Mouse (Mus musculus): Measurements from ENCODE around the gene Togaram1.
A peak's percentile ranks its signal among the peaks of the same experiment; 100 is the strongest.

Togaram1 gene

GRCm38 (mm10) chr12:64965124-64966026, at the start of gene Togaram1, which contains the start of gene Klhl28:
Gene Togaram1 (plus strand): TSS chr12:64965804.
Gene Klhl28 (minus strand): TSS chr12:64965534.
- peak; percentile 99 for DNase-seq (ENCODE audit: low spot score)

GRCm38 (mm10) chr12:64916735-64917134, 48.9 kb upstream of the Togaram1 start:
- no peak for DNase-seq (ENCODE audit: low spot score)

DNA sequence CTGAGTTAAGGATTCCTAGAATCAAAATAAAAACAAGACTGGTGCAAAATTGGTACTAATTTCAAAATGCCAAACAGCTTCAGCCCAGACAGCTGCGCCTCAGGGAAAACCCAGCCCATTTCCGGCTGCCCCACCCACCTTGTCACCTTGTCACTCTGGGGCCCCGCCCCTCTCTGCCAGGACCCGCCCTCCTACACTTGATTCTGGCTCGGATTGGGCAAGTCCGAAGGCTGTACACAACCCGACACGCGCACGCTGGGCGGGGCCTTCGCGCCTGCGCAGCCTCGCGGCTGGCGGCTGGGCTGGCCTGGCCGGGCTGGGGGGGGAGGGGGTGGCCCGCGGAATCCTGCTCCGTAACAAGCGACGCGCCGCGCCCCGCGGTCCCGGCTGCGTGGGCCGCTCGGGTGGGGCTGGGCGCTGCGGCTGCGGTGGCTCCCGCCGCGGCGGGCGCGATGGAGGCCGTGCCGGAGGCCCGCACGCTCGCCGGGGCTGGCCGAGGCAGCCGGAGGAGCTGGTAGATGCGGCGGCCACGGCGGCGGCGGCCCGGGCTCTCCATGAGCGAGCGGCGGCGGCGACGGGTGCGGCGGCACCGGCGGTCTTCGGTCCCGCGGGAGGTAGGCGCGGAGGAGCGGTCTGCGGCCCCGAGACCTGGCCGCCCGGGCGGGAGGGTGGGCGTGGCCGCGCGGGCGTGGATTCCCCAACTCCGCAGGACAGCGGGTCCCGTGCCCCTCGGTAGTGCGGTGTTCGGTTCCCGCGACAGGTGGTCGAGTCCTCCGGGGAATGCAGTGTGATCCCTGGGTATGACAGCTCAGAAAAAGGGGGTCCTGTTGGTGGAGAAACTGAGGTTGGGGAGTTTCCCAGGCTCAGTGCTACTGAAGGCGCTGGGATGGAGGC, 47.8 kb upstream of the Togaram1 start, which contains the start of gene Gm527:
Gene Gm527 (plus strand): TSS at position 329 of the 894 bp plus-strand sequence.
- DNase-seq (ENCODE audit: low spot score), result peak; percentile 95

DNA sequence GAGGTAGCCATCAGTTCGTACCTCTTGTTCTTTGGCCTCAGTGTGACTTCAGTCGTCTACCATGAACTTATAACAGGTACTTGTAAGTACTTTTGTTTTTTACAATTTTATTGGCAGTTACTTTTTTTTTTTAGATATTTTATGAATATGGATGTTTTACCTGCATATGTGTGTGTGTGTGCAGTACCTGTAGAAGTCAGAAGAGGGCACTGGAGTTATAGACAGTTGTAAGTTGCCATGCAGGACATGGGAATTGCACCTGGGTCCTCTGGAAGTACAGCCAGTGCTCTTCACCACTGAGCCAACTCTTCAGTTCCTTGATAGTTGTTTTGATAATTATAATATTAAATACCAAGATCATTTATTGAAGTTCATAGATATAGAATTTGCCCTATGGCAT, 28.1 kb upstream of the Togaram1 start:
- peak; percentile 7 for DNase-seq (ENCODE audit: low spot score)

- no peak for DNase-seq (ENCODE audit: low spot score)
Observed at GRCm38 (mm10) chr12:64964560-64964959, 1.0 kb upstream of the Togaram1 start.

DNA sequence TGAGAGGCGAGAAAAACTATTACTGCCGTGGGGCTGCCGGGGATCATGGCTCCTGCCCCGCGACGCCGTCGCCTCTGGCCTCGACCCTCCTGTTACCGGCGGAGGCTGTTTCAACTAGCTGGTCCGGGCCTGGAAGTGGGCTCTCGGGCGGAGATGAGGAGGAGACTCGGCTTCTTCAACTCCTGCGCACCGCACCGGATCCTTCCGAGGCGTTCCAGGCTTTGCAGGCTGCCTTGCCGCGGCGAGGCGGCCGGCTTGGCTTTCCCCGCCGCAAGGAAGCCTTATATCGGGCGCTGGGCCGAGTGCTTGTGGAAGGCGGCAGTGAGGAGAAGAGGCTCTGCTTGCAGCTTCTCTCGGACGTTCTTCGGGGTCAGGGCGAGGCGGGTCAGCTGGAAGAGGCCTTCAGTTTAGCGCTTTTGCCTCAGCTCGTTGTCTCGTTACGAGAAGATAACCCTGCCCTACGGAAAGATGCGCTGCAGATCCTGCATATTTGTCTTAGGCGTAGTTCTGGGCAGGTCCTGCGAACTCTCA, 562 bp downstream of the Togaram1 start:
- peak; percentile 35 for DNase-seq (ENCODE audit: low spot score)

GRCm38 (mm10) chr12:64966652-64967435, 1.2 kb downstream of the Togaram1 start:
- DNase-seq (ENCODE audit: low spot score), result peak; percentile 29

GRCm38 (mm10) chr12:64967470-64967869, 1.9 kb downstream of the Togaram1 start:
- DNase-seq (ENCODE audit: low spot score), result peak; percentile 34

DNA sequence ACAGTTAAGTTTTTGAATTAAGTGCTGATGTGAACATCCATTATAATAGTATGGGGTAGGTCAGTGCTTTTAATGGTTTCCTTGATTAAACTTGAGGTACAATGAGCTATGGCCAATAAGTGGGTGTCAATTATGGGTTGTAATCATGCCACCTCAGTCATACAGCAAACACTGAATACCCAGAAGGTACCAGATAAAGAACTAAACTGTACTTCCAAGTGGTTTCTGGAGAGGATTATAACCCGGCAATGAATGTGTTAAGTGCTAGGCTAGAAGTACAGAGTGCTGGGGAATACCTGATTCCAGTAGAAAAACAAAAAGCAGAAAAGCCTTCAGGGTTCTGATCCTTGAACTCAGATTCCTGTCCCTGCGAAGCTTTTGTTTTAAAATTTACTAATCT, 2.5 kb downstream of the Togaram1 start:
- peak; percentile 9 for DNase-seq (ENCODE audit: low spot score)

DNA sequence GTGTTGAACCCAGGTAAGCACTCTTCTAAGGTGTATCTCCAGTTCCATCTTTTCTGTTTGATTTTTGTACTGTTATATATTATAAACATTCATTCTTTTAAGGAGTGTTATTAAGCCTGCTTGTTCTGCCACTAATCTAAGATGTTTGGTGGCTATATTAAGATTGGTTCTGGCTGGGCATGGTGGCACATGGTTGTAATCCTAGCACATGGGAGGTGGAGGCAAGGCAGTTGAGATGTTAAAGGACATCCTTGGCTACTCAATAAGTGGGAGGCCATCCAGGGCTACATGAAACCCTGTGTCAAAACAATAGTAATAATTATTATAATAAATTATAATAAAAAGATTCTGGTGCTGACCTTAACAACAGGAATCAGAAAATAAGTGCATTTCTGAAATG, 5.8 kb downstream of the Togaram1 start:
- no peak for DNase-seq (ENCODE audit: low spot score)

GRCm38 (mm10) chr12:64972063-64972462, 6.5 kb downstream of the Togaram1 start:
- no peak for DNase-seq (ENCODE audit: low spot score)

GRCm38 (mm10) chr12:64975558-64975957, 10.0 kb downstream of the Togaram1 start:
- no peak for DNase-seq (ENCODE audit: low spot score)

DNA sequence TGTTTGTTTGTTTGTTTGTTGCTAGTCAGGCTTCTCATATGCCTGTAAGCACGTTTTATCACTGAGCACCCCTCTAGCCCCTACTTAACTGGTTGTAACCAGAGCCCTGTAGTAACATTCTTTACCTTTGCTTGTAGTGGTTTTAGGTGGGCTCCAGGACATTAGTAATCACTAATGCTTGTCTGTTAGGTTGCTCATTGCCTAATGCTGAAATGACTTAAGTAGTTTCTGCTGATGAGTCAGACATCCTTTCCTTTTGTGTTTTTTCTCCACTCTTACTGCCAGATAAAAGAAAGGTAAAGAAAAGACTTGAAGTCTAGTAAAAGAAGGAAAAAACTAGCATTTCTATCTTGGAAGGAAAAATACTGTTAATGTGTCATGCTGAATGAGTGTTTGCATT, 10.6 kb downstream of the Togaram1 start:
- no peak for DNase-seq (ENCODE audit: low spot score)

- DNase-seq (ENCODE audit: low spot score), result no peak
Observed at GRCm38 (mm10) chr12:64977518-64977917, 11.9 kb downstream of the Togaram1 start.

- DNase-seq (ENCODE audit: low spot score), result no peak
Observed at GRCm38 (mm10) chr12:65007725-65008124, 42.1 kb downstream of the Togaram1 start.

DNA sequence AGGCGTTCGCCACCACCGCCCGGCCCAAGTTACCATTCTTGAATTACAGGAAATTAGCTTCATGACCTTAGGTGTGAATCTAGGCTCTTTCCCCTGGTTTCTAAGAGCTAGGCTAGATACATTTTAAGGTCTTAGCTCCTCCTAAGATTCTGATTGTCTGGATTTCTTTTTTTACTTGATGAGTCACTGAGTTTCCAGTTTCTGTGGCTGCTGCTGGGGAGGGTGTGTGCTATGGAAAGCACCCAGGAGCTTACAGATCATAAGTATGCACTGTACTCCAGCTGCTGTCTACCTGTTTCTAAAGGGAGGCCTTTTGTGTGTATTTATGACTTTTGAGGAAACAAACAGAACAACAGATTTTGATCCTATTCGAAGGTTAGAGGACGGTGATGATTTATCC, 57.2 kb downstream of the Togaram1 start:
- no peak for DNase-seq (ENCODE audit: low spot score)

- DNase-seq (ENCODE audit: low spot score), result no peak
Observed at GRCm38 (mm10) chr12:65035839-65036189, 70.2 kb downstream of the Togaram1 start.

DNA sequence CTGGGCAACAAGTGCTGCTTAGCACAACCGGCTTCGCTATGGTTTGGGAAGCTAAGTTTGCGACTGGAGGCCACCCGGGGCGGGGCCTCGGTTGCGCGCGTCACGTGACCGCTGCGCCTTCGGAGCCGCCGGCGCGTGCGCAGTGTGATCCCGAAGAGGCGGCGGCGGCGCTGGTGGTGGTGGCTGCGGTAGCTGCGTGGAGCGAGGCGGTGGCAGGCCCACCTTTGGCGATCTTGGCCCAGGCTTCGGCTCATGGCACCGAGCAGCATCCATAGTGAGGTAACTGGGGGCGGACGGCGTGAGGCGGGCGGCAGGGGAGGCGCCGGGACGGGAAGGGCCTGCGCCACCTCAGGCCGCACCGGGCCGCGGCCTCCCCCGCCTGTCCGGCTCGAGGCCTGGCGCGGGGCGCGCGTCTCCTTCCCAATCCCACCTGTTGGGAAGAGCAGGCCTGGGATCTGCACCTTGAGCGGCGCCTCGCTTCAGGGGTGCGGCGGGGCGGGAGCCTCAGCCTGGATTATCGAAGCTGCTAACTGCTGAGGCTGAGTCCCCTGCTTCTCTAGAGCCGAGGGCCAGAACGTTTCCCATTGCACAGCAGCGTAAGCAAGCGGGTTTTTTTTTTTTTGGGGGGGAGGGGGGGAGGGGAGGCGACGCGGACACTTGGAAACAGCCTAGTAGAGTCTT, 70.7 kb downstream of the Togaram1 start, which contains the start of gene Prpf39:
Gene Prpf39 (plus strand): TSS at position 144 of the 681 bp plus-strand sequence.
- peak; percentile 95 for DNase-seq (ENCODE audit: low spot score)

- peak; percentile 29 for DNase-seq (ENCODE audit: low spot score)
Observed at GRCm38 (mm10) chr12:65036892-65037545, 71.4 kb downstream of the Togaram1 start.

- DNase-seq (ENCODE audit: low spot score), result no peak
Observed at GRCm38 (mm10) chr12:65037546-65037937, 71.9 kb downstream of the Togaram1 start.
